Mouse (Mus musculus): ENCODE measurements around the gene Ucn2. TPM values are rescaled to one million over a fixed set of nuclear protein-coding genes. Genes with fewer than 3 reads are reported as not detected.

Gene Ucn2
- polyA plus RNA-seq, 1 experiment from 2014 or later, result not detected

DNA sequence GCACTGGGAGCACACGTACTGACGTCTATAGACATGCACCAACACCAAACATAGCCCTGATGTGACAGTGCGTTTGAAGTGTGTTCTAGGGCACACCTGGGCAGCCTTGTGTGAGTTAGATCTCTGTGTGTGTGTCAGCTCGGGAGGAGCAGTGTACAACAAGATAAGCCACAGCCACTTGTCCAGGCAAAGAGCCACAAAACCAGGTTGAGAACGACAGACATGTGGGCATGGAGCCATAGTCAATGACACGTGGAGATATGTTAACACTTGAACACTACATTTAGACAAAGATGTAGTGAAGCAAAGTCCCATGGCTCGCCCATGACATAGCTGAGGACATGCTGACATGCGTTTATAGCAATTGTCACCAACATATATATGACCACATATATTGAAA, 15.2 kb upstream of the Ucn2 start:
- Histone ChIP-seq H3K36me3 (replicated peaks; ENCODE audit: insufficient read depth, low read length) (no peaks in the 10 kb centered on the region), H3K4me3 (ENCODE audit: low read depth, low read length) (no peak overlapping the region), H3K4me1 (ENCODE audit: insufficient read depth) (no peaks in the 10 kb centered on the region), H3K27me3 (ENCODE audit: insufficient read depth, low read length) (no peaks in the 10 kb centered on the region), H3K27ac (ENCODE audit: low read depth) (no peak overlapping the region), H3K9me3 (ENCODE audit: low read length) (no peaks in the 10 kb centered on the region), H3K4me2 (ENCODE audit: low read depth, low read length) (no peak overlapping the region), H3K9ac (replicated peaks) (no peak overlapping the region)
- ATAC-seq (no peak), DNase-seq (no peak)
- 68% methylated on average over 8 of the region's 8 CpGs for WGBS (ENCODE audit: insufficient replicate concordance)
- TF ChIP-seq CTCF (IDR thresholded peaks at IDR 0.05; ENCODE audit: low read depth) (no peak), EP300 (IDR thresholded peaks at IDR 0.05; ENCODE audit: low read depth) (no peak)

DNA sequence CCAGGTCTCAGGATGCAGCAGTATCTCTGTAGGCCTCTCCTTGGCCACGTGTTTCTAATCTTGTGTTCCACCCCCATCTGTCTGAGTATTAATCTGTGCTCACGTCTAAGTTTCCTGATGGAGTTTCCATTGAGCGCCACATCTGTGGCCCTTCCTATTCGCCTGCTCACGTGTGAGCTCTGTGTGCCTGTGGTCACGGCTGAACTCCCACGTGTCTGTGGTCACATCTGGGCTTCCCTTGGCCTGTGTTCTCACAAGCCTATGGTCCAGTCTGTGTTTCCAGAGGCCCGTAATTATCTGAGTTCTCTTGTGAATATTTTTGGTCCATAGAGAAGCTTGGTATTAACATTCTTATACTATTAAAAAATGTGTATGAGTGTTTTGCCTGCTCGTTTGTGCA, 9.3 kb upstream of the Ucn2 start:
- Histone ChIP-seq H3K36me3 (replicated peaks; ENCODE audit: insufficient read depth, low read length) (no peaks in the 10 kb centered on the region), H3K27me3 (ENCODE audit: insufficient read depth, low read length) (no peaks in the 10 kb centered on the region), H3K27ac (ENCODE audit: low read depth) (no peak overlapping the region), H3K9ac (replicated peaks) (no peak overlapping the region), H3K4me3 (ENCODE audit: low read depth, low read length) (no peak overlapping the region), H3K9me3 (ENCODE audit: low read length) (no peaks in the 10 kb centered on the region), H3K4me2 (ENCODE audit: low read depth, low read length) (no peak overlapping the region), H3K4me1 (ENCODE audit: insufficient read depth) (no peaks in the 10 kb centered on the region)
- WGBS (ENCODE audit: insufficient replicate concordance), result 61% methylated on average over 9 of the region's 9 CpGs
- TF ChIP-seq CTCF (IDR thresholded peaks at IDR 0.05; ENCODE audit: low read depth) (no peak), EP300 (IDR thresholded peaks at IDR 0.05; ENCODE audit: low read depth) (no peak)
- ATAC-seq (no peak), DNase-seq (no peak)

DNA sequence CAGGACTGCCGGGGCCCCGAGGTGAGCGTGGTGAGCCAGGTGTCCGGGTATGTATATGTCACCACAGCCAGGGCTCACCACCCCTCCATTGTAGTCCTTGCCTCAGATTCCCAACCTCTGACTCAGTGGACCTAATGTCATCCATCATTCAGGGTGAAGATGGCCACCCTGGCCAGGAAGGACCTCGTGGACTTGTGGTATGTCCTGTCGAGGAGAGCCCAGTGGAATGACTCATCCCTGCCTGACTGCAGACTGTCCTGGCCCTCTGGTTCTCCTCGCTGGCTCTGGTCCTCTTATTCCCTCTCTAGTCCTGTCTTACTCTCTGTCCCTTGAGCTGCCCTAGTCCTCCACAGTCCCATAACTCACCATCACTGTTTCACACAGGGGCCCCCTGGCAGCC, 7.8 kb upstream of the Ucn2 start:
- H3K9me3 ChIP-seq (ENCODE audit: low read length), result no peaks in the 10 kb centered on the region
- 63% methylated on average over 7 of the region's 7 CpGs for WGBS (ENCODE audit: insufficient replicate concordance)
- no peak overlapping the region for H3K4me3 ChIP-seq (ENCODE audit: low read depth, low read length)

DNA sequence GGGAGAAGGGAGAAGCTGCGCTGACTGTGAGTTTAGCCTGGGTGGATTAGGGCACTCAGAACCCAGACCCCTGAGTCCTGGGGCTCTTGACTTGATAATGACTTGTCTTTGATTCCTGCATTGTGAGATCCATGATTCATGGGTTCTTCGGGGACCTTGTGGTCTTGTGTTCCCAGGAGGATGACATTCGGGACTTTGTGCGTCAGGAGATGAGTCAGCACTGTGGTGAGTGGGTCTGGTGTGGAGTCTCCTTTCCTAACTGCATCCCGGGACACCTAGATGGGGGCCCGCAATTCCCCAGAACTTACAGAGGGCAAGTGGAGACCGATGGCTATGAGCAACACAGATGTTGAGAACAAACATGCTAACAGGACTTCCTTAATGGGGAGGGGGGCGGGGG, 3.3 kb upstream of the Ucn2 start:
- ATAC-seq, result no peak
- Histone ChIP-seq H3K4me1 (ENCODE audit: insufficient read depth) (no peaks in the 10 kb centered on the region), H3K27me3 (ENCODE audit: insufficient read depth, low read length) (no peaks in the 10 kb centered on the region), H3K9ac (replicated peaks) (no peak overlapping the region), H3K27ac (ENCODE audit: low read depth) (no peak overlapping the region), H3K36me3 (replicated peaks; ENCODE audit: insufficient read depth, low read length) (no peaks in the 10 kb centered on the region), H3K9me3 (ENCODE audit: low read length) (no peaks in the 10 kb centered on the region), H3K4me3 (ENCODE audit: low read depth, low read length) (no peak overlapping the region), H3K4me2 (ENCODE audit: low read depth, low read length) (no peak overlapping the region)
- WGBS (ENCODE audit: insufficient replicate concordance), result 61% methylated on average over 8 of the region's 8 CpGs
- no peak for DNase-seq
- TF ChIP-seq EP300 (IDR thresholded peaks at IDR 0.05; ENCODE audit: low read depth), result no peak
- TF ChIP-seq CTCF (IDR thresholded peaks at IDR 0.05; ENCODE audit: low read depth), result no peak

More for the DNA sequence above, 7.8 kb upstream of the Ucn2 start:
- H3K27ac ChIP-seq (ENCODE audit: low read depth), result no peak overlapping the region
- H3K4me2 ChIP-seq (ENCODE audit: low read depth, low read length), result no peak overlapping the region
- H3K9ac ChIP-seq (replicated peaks), result no peak overlapping the region
- H3K27me3 ChIP-seq (ENCODE audit: insufficient read depth, low read length), result no peaks in the 10 kb centered on the region
- no peaks in the 10 kb centered on the region for H3K4me1 ChIP-seq (ENCODE audit: insufficient read depth)
- TF ChIP-seq CTCF (IDR thresholded peaks at IDR 0.05; ENCODE audit: low read depth), result no peak
- no peak for TF ChIP-seq EP300 (IDR thresholded peaks at IDR 0.05; ENCODE audit: low read depth)
- no peak for DNase-seq
- no peak for ATAC-seq
- H3K36me3 ChIP-seq (replicated peaks; ENCODE audit: insufficient read depth, low read length), result no peaks in the 10 kb centered on the region

DNA sequence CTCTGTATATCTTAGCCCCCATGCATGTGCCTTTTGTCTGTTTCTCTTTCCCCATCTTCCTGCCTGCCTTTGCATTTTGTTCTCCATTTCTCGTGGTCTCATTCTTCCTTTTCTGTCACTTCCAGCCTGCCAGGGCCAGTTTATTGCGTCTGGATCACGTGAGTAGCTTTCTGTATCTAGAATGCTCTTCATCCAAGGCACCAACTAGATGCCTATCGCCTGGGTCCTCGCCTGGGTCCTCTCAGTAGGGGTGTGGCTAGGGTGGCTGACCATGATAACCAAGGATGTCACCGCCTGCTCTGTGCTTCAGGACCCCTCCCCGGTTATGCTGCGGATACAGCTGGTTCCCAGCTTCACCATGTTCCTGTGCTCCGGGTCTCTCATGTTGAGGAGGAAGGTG, 2.6 kb upstream of the Ucn2 start:
- Histone ChIP-seq H3K4me1 (ENCODE audit: insufficient read depth) (no peaks in the 10 kb centered on the region), H3K9me3 (ENCODE audit: low read length) (no peaks in the 10 kb centered on the region), H3K9ac (replicated peaks) (no peak overlapping the region), H3K4me2 (ENCODE audit: low read depth, low read length) (no peak overlapping the region), H3K36me3 (replicated peaks; ENCODE audit: insufficient read depth, low read length) (no peaks in the 10 kb centered on the region), H3K4me3 (ENCODE audit: low read depth, low read length) (no peak overlapping the region), H3K27ac (ENCODE audit: low read depth) (no peak overlapping the region), H3K27me3 (ENCODE audit: insufficient read depth, low read length) (no peaks in the 10 kb centered on the region)
- DNase-seq, result no peak
- TF ChIP-seq EP300 (IDR thresholded peaks at IDR 0.05; ENCODE audit: low read depth) (no peak), CTCF (IDR thresholded peaks at IDR 0.05; ENCODE audit: low read depth) (no peak)
- 52% methylated on average over 9 of the region's 9 CpGs for WGBS (ENCODE audit: insufficient replicate concordance)
- no peak for ATAC-seq

DNA sequence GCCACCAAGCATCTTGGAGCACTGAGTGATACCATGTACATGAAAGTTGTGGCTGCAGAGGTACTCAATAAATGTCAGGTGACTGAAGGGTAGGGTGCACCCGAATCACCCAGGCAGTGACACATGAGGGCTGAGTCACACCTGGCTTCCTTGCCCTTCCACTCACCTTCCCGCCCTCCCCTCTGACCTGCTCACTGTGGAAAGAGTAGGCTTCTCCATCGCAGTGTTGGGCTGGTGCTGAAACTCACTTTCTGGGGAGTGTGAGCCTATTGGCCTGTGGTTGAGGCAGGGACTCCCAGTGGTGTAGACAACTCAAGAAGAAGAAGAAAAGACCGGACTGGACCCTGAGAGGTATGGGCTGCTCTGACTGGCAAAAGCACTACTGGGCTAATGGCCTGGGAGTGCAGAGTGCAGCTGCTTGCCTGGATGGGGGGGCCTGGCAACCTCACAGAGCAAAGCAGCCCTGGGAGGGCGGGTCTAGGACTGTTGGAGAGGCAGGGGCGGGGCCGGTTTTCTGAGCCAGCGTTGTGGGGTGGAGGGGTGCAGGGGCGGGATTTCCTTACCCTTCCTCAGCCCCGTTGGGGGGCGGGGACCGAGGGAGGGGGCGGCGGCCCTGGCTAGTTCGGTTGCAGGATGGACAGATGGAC, 2.0 kb downstream of the Ucn2 start:
- DNase-seq (peak; percentile 36), ATAC-seq (no peak)
- no peaks in the 10 kb centered on the region for H3K9me3 ChIP-seq (ENCODE audit: low read length)
- H3K36me3 ChIP-seq (replicated peaks; ENCODE audit: insufficient read depth, low read length), result no peaks in the 10 kb centered on the region
- TF ChIP-seq EP300 (IDR thresholded peaks at IDR 0.05; ENCODE audit: low read depth) (no peak), CTCF (IDR thresholded peaks at IDR 0.05; ENCODE audit: low read depth) (no peak)
- 32% methylated on average over 15 of the region's 15 CpGs for whole genome bisulfite sequencing (ENCODE audit: insufficient replicate concordance)
- no peak overlapping the region for H3K27ac ChIP-seq (ENCODE audit: low read depth)
- peaks cover 29% of the 10 kb centered on the region for H3K4me1 ChIP-seq (ENCODE audit: insufficient read depth)
- H3K27me3 ChIP-seq (ENCODE audit: insufficient read depth, low read length), result no peaks in the 10 kb centered on the region
- H3K9ac ChIP-seq (replicated peaks), result no peak overlapping the region
- no peak overlapping the region for H3K4me2 ChIP-seq (ENCODE audit: low read depth, low read length)
- H3K4me3 ChIP-seq (ENCODE audit: low read depth, low read length), result no peak overlapping the region
